Mouse (Mus musculus): ENCODE measurements at regions not wholly inside any gene's neighbourhood (a gene's known extent, or its start where the extent isn't known, plus 50 kb on each side); places are given as distances from the start of the nearest gene placed in this dataset.

DNA sequence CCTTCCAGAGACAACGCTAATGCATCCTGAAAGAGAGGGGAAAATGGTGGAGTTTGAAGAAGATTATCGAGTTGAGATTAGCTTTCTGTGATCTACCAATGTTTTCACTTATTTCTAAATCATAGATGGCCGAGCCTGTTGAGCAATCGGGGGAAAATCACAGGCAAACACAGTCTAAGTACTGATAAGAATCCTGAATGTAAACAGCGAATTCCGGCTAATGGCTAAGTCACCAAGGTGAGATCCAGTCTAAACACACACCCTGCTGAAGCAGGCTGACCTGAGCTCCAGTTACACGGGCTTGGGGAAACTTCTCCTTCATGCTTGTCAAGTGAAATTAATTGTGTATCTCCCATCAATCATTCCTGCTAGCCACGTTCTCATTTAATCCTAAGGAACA lies 103.4 kb downstream of the Sox2 start:
- TF ChIP-seq CTCF (IDR thresholded peaks at IDR 0.05; ENCODE audit: low read depth, low read length): no peak
- TF ChIP-seq POLR2AphosphoS5 (IDR thresholded peaks at IDR 0.05; ENCODE audit: insufficient replicate concordance, low read depth, low read length): no peak
- no peak for TF ChIP-seq GATA1 (IDR thresholded peaks at IDR 0.05; ENCODE audit: borderline replicate concordance, low read length)

Measured in G1E (cell line).